Mouse (Mus musculus): ENCODE measurements around the gene Olfr203. TPM values are rescaled to one million over a fixed set of nuclear protein-coding genes. Genes with fewer than 3 reads are reported as not detected.
"Not testable (repeated sequence)": the region's sequence is repeated elsewhere in the genome, so short reads cannot be mapped to it uniquely, and the experiment has no call there.

The Olfr203 gene
- polyA plus RNA-seq (2015; fragmentation: Nextera tagmentation; extraction: Ambion mirVana) = not detected in 2 replicates

- WGBS = 84% methylated on average over 2 of the region's 2 CpGs
- H3K36me3 ChIP-seq = no peaks in the 10 kb centered on the region
- H3K27ac ChIP-seq = no peak within 1 kb of the TSS
- no peaks in the 10 kb centered on the region for H3K9me3 ChIP-seq
- no peaks in the 10 kb centered on the region for H3K4me1 ChIP-seq
- no peaks in the 10 kb centered on the region for H3K27me3 ChIP-seq
- H3K9ac ChIP-seq = no peak within 1 kb of the TSS
- ATAC-seq (ENCODE audit: insufficient number of reproducible peaks, insufficient read depth, low FRiP score, low TSS enrichment, low read depth) = no peak
- H3K4me2 ChIP-seq = no peak within 1 kb of the TSS
- no peak within 1 kb of the TSS for H3K4me3 ChIP-seq
Measured at GRCm38 (mm10) chr16:59298581-59298980, at the start of gene Olfr203. Gene Olfr203, plus strand, starts transcription at chr16:59298881.

GRCm38 (mm10) chr16:59249684-59250083 is 49.0 kb upstream of the Olfr203 start:
- H3K4me1 ChIP-seq = no peaks in the 10 kb centered on the region
- peaks cover 6% of the 10 kb centered on the region; the same call in 1 of the 2 replicates for H3K9me3 ChIP-seq
- ATAC-seq (ENCODE audit: insufficient number of reproducible peaks, insufficient read depth, low FRiP score, low TSS enrichment, low read depth) = no peak
- no peaks in the 10 kb centered on the region for H3K36me3 ChIP-seq
- no peak overlapping the region for H3K27ac ChIP-seq
- no peaks in the 10 kb centered on the region for H3K27me3 ChIP-seq
- no peak overlapping the region for H3K4me2 ChIP-seq
- WGBS = 86% methylated on average over 17 of the region's 17 CpGs
- H3K9ac ChIP-seq = no peak overlapping the region
- no peak overlapping the region for H3K4me3 ChIP-seq

GRCm38 (mm10) chr16:59269097-59269496 is 29.6 kb upstream of the Olfr203 start:
- H3K9ac ChIP-seq; H3K27ac ChIP-seq; H3K4me1 ChIP-seq; H3K4me2 ChIP-seq; H3K9me3 ChIP-seq; H3K4me3 ChIP-seq; H3K27me3 ChIP-seq; ATAC-seq (ENCODE audit: insufficient number of reproducible peaks, insufficient read depth, low FRiP score, low TSS enrichment, low read depth); H3K36me3 ChIP-seq: not testable (repeated sequence)
- WGBS = 73% methylated on average over 4 of the region's 4 CpGs

GRCm38 (mm10) chr16:59272532-59272931 is 26.1 kb upstream of the Olfr203 start, which contains the start of gene Olfr201:
Gene Olfr201, minus strand, starts transcription at chr16:59272632.
- H3K4me2 ChIP-seq, H3K36me3 ChIP-seq: not testable (repeated sequence)
- WGBS = 89% methylated on average over 4 of the region's 4 CpGs

GRCm38 (mm10) chr16:59280542-59280941 is 18.1 kb upstream of the Olfr203 start:
- H3K27me3 ChIP-seq = no peaks in the 10 kb centered on the region
- no peak for ATAC-seq (ENCODE audit: insufficient number of reproducible peaks, insufficient read depth, low FRiP score, low TSS enrichment, low read depth)
- no peak overlapping the region for H3K27ac ChIP-seq
- H3K4me2 ChIP-seq = no peak overlapping the region
- 79% methylated on average over 3 of the region's 3 CpGs for WGBS
- H3K9me3 ChIP-seq = no peaks in the 10 kb centered on the region
- no peaks in the 10 kb centered on the region for H3K4me1 ChIP-seq
- no peaks in the 10 kb centered on the region for H3K36me3 ChIP-seq
- H3K9ac ChIP-seq = no peak overlapping the region
- no peak overlapping the region for H3K4me3 ChIP-seq

More at GRCm38 (mm10) chr16:59272532-59272931, 26.1 kb upstream of the Olfr203 start, which contains the start of gene Olfr201:
- H3K4me1 ChIP-seq; H3K9me3 ChIP-seq; H3K9ac ChIP-seq; H3K27ac ChIP-seq; ATAC-seq (ENCODE audit: insufficient number of reproducible peaks, insufficient read depth, low FRiP score, low TSS enrichment, low read depth); H3K4me3 ChIP-seq; H3K27me3 ChIP-seq: not testable (repeated sequence)

GRCm38 (mm10) chr16:59283476-59283875 is 15.2 kb upstream of the Olfr203 start:
- WGBS = 74% methylated on average over 1 of the region's 1 CpGs
- Histone ChIP-seq H3K9ac (no peak overlapping the region), H3K4me2 (no peak overlapping the region), H3K4me3 (no peak overlapping the region), H3K36me3 (no peaks in the 10 kb centered on the region), H3K27me3 (no peaks in the 10 kb centered on the region), H3K27ac (no peak overlapping the region), H3K9me3 (no peaks in the 10 kb centered on the region), H3K4me1 (no peaks in the 10 kb centered on the region)
- ATAC-seq (ENCODE audit: insufficient number of reproducible peaks, insufficient read depth, low FRiP score, low TSS enrichment, low read depth) = no peak

GRCm38 (mm10) chr16:59286693-59287092 is 12.0 kb upstream of the Olfr203 start, which contains the start of gene Olfr202:
Gene Olfr202, minus strand, starts transcription at chr16:59286793.
- ATAC-seq (ENCODE audit: insufficient number of reproducible peaks, insufficient read depth, low FRiP score, low TSS enrichment, low read depth) = no peak
- H3K36me3 ChIP-seq = no peaks in the 10 kb centered on the region
- 83% methylated on average over 1 of the region's 1 CpGs for WGBS
- no peak within 1 kb of the TSS for H3K9ac ChIP-seq
- no peak within 1 kb of the TSS for H3K27ac ChIP-seq
- H3K4me3 ChIP-seq = no peak within 1 kb of the TSS
- H3K9me3 ChIP-seq = no peaks in the 10 kb centered on the region
- no peaks in the 10 kb centered on the region for H3K4me1 ChIP-seq
- H3K4me2 ChIP-seq = no peak within 1 kb of the TSS
- H3K27me3 ChIP-seq = no peaks in the 10 kb centered on the region

GRCm38 (mm10) chr16:59287576-59287975 is 11.1 kb upstream of the Olfr203 start:
- not testable (repeated sequence) for H3K36me3 ChIP-seq; H3K9me3 ChIP-seq; H3K27ac ChIP-seq; ATAC-seq (ENCODE audit: insufficient number of reproducible peaks, insufficient read depth, low FRiP score, low TSS enrichment, low read depth); H3K4me3 ChIP-seq; H3K4me2 ChIP-seq; H3K9ac ChIP-seq; H3K4me1 ChIP-seq; H3K27me3 ChIP-seq
- 75% methylated on average over 9 of the region's 9 CpGs for WGBS

- H3K4me2 ChIP-seq = no peak within 1 kb of the TSS
- no peak for ATAC-seq (ENCODE audit: insufficient number of reproducible peaks, insufficient read depth, low FRiP score, low TSS enrichment, low read depth)
- H3K9me3 ChIP-seq = no peaks in the 10 kb centered on the region
- no peaks in the 10 kb centered on the region for H3K27me3 ChIP-seq
- no peaks in the 10 kb centered on the region for H3K36me3 ChIP-seq
- no peaks in the 10 kb centered on the region for H3K4me1 ChIP-seq
- H3K4me3 ChIP-seq = no peak within 1 kb of the TSS
- no peak within 1 kb of the TSS for H3K27ac ChIP-seq
- no peak within 1 kb of the TSS for H3K9ac ChIP-seq
Measured at GRCm38 (mm10) chr16:59318148-59318547, 19.5 kb downstream of the Olfr203 start, which contains the start of gene Olfr204. Gene Olfr204, minus strand, starts transcription at chr16:59318248.

- H3K4me2 ChIP-seq; H3K27me3 ChIP-seq; H3K27ac ChIP-seq; H3K4me3 ChIP-seq; ATAC-seq (ENCODE audit: insufficient number of reproducible peaks, insufficient read depth, low FRiP score, low TSS enrichment, low read depth); H3K36me3 ChIP-seq; H3K9me3 ChIP-seq; H3K9ac ChIP-seq; H3K4me1 ChIP-seq: not testable (repeated sequence)
- 65% methylated on average over 1 of the region's 1 CpGs for WGBS
Measured at GRCm38 (mm10) chr16:59323262-59323661, 24.6 kb downstream of the Olfr203 start.

GRCm38 (mm10) chr16:59331038-59331437 is 32.4 kb downstream of the Olfr203 start, which contains the start of gene Olfr205:
Gene Olfr205, minus strand, starts transcription at chr16:59331138.
- Histone ChIP-seq H3K9ac (no peak within 1 kb of the TSS), H3K4me2 (no peak within 1 kb of the TSS), H3K4me3 (no peak within 1 kb of the TSS), H3K9me3 (no peaks in the 10 kb centered on the region), H3K4me1 (no peaks in the 10 kb centered on the region), H3K27ac (no peak within 1 kb of the TSS), H3K36me3 (no peaks in the 10 kb centered on the region), H3K27me3 (no peaks in the 10 kb centered on the region)
- no peak for ATAC-seq (ENCODE audit: insufficient number of reproducible peaks, insufficient read depth, low FRiP score, low TSS enrichment, low read depth)

- Histone ChIP-seq H3K36me3 (no peaks in the 10 kb centered on the region), H3K4me2 (no peak within 1 kb of the TSS), H3K9me3 (no peaks in the 10 kb centered on the region), H3K27ac (no peak within 1 kb of the TSS), H3K4me3 (no peak within 1 kb of the TSS), H3K4me1 (no peaks in the 10 kb centered on the region), H3K27me3 (no peaks in the 10 kb centered on the region), H3K9ac (no peak within 1 kb of the TSS)
- WGBS = 70% methylated on average over 1 of the region's 1 CpGs
- no peak for ATAC-seq (ENCODE audit: insufficient number of reproducible peaks, insufficient read depth, low FRiP score, low TSS enrichment, low read depth)
Measured at GRCm38 (mm10) chr16:59349146-59349545, 50.5 kb downstream of the Olfr203 start, which contains the start of gene Olfr206. Gene Olfr206, minus strand, starts transcription at chr16:59349246.

Data from embryonic facial prominence, embryonic 13.5 days (tissue).